Mouse (Mus musculus): ENCODE measurements around the gene Gabrr1.

The Gabrr1 gene

DNA sequence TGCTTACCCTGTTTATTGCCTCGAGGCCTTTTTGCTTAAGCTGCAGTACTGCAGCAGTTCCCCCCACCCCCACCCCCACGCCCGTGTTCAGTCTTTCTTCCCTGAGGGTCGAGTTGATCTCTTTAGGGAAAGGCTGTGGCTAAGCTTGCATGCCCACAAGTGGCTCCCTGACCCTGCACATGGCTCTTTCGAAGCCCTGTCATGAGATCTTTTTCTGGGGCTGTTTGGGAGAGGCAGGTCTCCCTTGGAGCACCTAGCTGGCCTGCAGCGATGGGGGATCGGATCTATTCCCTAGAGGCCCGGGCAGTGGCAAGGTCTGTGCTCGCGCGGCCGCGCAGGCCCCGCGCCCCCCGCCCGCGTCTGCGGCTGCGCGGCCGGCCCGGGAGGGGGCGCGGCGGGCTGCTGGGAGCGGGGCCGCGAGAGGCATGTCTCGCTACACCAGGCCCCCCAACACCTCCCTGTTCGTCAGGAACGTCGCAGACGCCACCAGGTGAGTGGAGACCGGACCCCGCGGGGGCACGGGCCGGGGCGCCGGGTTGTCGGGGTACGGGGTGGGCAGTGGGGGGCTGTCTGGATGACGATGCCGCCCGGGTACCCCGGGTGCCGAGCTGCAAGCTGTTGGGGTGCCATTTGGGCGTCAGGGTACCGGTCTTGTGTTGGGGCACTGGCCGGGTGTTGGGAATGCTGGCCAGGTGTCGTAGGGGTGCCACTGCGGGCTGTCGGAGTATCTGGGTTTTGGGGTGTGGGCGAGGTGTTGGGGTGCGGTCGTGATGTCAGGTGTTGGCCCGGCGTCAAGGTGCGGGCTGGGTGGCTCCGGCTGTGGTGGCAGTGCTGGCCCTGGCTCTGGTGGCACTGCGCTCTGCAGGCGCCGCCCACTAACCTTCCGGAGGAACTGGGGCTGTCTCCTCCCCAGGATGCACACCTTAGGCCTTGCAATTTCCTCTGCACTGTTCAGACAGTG, 76.8 kb downstream of the Gabrr1 start, which contains the start of gene Srsf12:
Srsf12 (plus strand) TSS at position 111 of the 961 bp plus-strand sequence.
- DNase-seq (ENCODE audit: low spot score), result peak; percentile 4
